Comparison of ENCODE assay signal across 8 mouse cellular contexts in genomic region chr3:51552841-51553496, GRCm38 (mm10). TPM values are rescaled to one million over a fixed set of nuclear protein-coding genes. Genes with fewer than 3 reads are reported as not detected.
DNase-seq lines count a peak whose midpoint lies in the region; ATAC-seq and TF ChIP-seq lines count a peak whose summit lies in the region.

No protein-coding gene starts in this region.

- no peak overlapping the region for H3K4me2 ChIP-seq in midbrain, embryonic 11.5 days
- peak overlapping the region; percentile 44 for H3K4me2 ChIP-seq in embryonic facial prominence, embryonic 14.5 days (ENCODE audit: low read depth, low read length)
- peak overlapping the region; percentile 60 for H3K4me2 ChIP-seq in intestine, postnatal 0 days (replicated peaks; ENCODE audit: low read depth)

- H3K9me3 ChIP-seq in midbrain, embryonic 10.5 days (replicated peaks), result no peaks in the 10 kb centered on the region
- H3K9me3 ChIP-seq in midbrain, embryonic 11.5 days (ENCODE audit: control insufficient read depth, low read length), result no peaks in the 10 kb centered on the region
- no peaks in the 10 kb centered on the region for H3K9me3 ChIP-seq in embryonic facial prominence, embryonic 14.5 days (ENCODE audit: control insufficient read depth, low read length)
- H3K9me3 ChIP-seq in intestine, postnatal 0 days (ENCODE audit: control insufficient read depth), result no peaks in the 10 kb centered on the region

- H3K27ac ChIP-seq in midbrain, embryonic 10.5 days (replicated peaks), result peak overlapping the region; percentile 33; the same call in 1 of the 2 replicates
- no peak overlapping the region for H3K27ac ChIP-seq in midbrain, embryonic 11.5 days (ENCODE audit: low read depth, low read length)
- peak overlapping the region; percentile 70 for H3K27ac ChIP-seq in embryonic facial prominence, embryonic 14.5 days (replicated peaks; ENCODE audit: low read depth, low read length)
- H3K27ac ChIP-seq in intestine, postnatal 0 days (ENCODE audit: low read depth, low read length), result peak overlapping the region; percentile 57
- H3K27ac ChIP-seq in olfactory bulb, adult 2 months (ENCODE audit: insufficient read depth, low read depth, low read length), result peak overlapping the region; percentile 79

- no peak for ATAC-seq in midbrain, embryonic 11.5 days (ENCODE audit: low FRiP score)
- ATAC-seq in embryonic facial prominence, embryonic 14.5 days (ENCODE audit: low read depth), result no peak
- ATAC-seq in intestine, postnatal 0 days, result peak; percentile 54

- no peak for DNase-seq in midbrain, embryonic 10.5 days (ENCODE audit: low spot score)
- DNase-seq in midbrain, embryonic 11.5 days (ENCODE audit: low spot score, missing footprints), result no peak
- peak; percentile 27 for DNase-seq in embryonic facial prominence, embryonic 14.5 days (ENCODE audit: low spot score)
- DNase-seq in layer of hippocampus, postnatal 10 days (ENCODE audit: low spot score in 2 of 2), result no peak
- no peak for DNase-seq in frontal cortex, postnatal 14 days (ENCODE audit: low spot score in 2 of 2)
- no peak for DNase-seq in ovary, postnatal 36 days (ENCODE audit: low spot score)

- TF ChIP-seq POLR2A in olfactory bulb, adult 2 months (IDR thresholded peaks at IDR 0.05; ENCODE audit: insufficient read depth, low read depth, low read length), result no peak

- peaks cover 33% of the 10 kb centered on the region for H3K36me3 ChIP-seq in midbrain, embryonic 10.5 days
- H3K36me3 ChIP-seq in midbrain, embryonic 11.5 days (ENCODE audit: control insufficient read depth, insufficient read depth, low read length), result no peaks in the 10 kb centered on the region
- peaks cover 18% of the 10 kb centered on the region for H3K36me3 ChIP-seq in embryonic facial prominence, embryonic 14.5 days (ENCODE audit: control insufficient read depth, insufficient read depth, low read length)
- H3K36me3 ChIP-seq in intestine, postnatal 0 days (ENCODE audit: control insufficient read depth, insufficient read depth), result 0 out of 2 replicates have a peak, but pooled peaks cover 10% of the 10 kb centered on the region

- no peak overlapping the region for H3K9ac ChIP-seq in midbrain, embryonic 11.5 days (ENCODE audit: low read length)
- H3K9ac ChIP-seq in embryonic facial prominence, embryonic 14.5 days (ENCODE audit: low read depth, low read length), result peak overlapping the region; percentile 20; the same call in 1 of the 2 replicates
- H3K9ac ChIP-seq in intestine, postnatal 0 days (ENCODE audit: low read depth, low read length), result no peak overlapping the region

- H3K27me3 ChIP-seq in midbrain, embryonic 10.5 days (ENCODE audit: low read depth, poor library complexity, severe bottlenecking), result no peaks in the 10 kb centered on the region
- no peaks in the 10 kb centered on the region for H3K27me3 ChIP-seq in midbrain, embryonic 11.5 days (ENCODE audit: control insufficient read depth, insufficient read depth, low read length)
- H3K27me3 ChIP-seq in embryonic facial prominence, embryonic 14.5 days (replicated peaks; ENCODE audit: control insufficient read depth, insufficient read depth, low read length), result no peaks in the 10 kb centered on the region
- no peaks in the 10 kb centered on the region for H3K27me3 ChIP-seq in intestine, postnatal 0 days (replicated peaks; ENCODE audit: control insufficient read depth, insufficient read depth, low read length)

- WGBS in midbrain, embryonic 10.5 days, result 67% methylated on average over 10 of the region's 10 CpGs
- WGBS in midbrain, embryonic 11.5 days, result 68% methylated on average over 10 of the region's 10 CpGs
- 28% methylated on average over 10 of the region's 10 CpGs for WGBS in embryonic facial prominence, embryonic 14.5 days
- WGBS in intestine, postnatal 0 days, result 37% methylated on average over 10 of the region's 10 CpGs
- 27% methylated on average over 10 of the region's 10 CpGs for WGBS in olfactory bulb, adult 2 months

- H3K4me3 ChIP-seq in midbrain, embryonic 10.5 days, result no peak overlapping the region
- H3K4me3 ChIP-seq in midbrain, embryonic 11.5 days (ENCODE audit: low read depth, low read length), result no peak overlapping the region
- 0 out of 2 replicates have a peak overlapping the region, but pooled peaks have one; percentile 7 for H3K4me3 ChIP-seq in embryonic facial prominence, embryonic 14.5 days (ENCODE audit: low read depth, low read length)
- peak overlapping the region; percentile 18; the same call in 1 of the 2 replicates for H3K4me3 ChIP-seq in intestine, postnatal 0 days (ENCODE audit: low read depth, low read length)
- H3K4me3 ChIP-seq in olfactory bulb, adult 2 months (ENCODE audit: insufficient read depth, low read depth, low read length), result no peak overlapping the region

- no peak for TF ChIP-seq CTCF in intestine, postnatal 0 days (IDR thresholded peaks at IDR 0.05; ENCODE audit: low read depth)
- TF ChIP-seq CTCF in olfactory bulb, adult 2 months (IDR thresholded peaks at IDR 0.05; ENCODE audit: insufficient read depth, low read depth, low read length), result no peak

- H3K4me1 ChIP-seq in midbrain, embryonic 10.5 days, result peaks cover 39% of the 10 kb centered on the region
- H3K4me1 ChIP-seq in midbrain, embryonic 11.5 days (ENCODE audit: control insufficient read depth, insufficient read depth, low read length), result peaks cover 3% of the 10 kb centered on the region
- H3K4me1 ChIP-seq in embryonic facial prominence, embryonic 14.5 days (ENCODE audit: control insufficient read depth, insufficient read depth, low read length), result peaks cover 12% of the 10 kb centered on the region
- H3K4me1 ChIP-seq in intestine, postnatal 0 days (replicated peaks; ENCODE audit: control insufficient read depth, insufficient read depth, low read length), result peaks cover 3% of the 10 kb centered on the region; the same call in 1 of the 2 replicates
- H3K4me1 ChIP-seq in olfactory bulb, adult 2 months (ENCODE audit: control insufficient read depth, insufficient read depth, low read length), result peaks cover 39% of the 10 kb centered on the region

RNA-seq across cellular contexts. Expression of gene Setd7, which starts 7.7 kb away (rescaled TPM):
- 2.8 TPM in 2 replicates for polyA plus RNA-seq in midbrain, embryonic 10.5 days (2016; fragmentation: Nextera tagmentation; extraction: Ambion mirVana)
- polyA plus RNA-seq in midbrain, embryonic 11.5 days (2014; fragmentation: Nextera tagmentation; extraction: Ambion mirVana), result 3.4 and 3.8 TPM in 2 replicates
- 6.2 and 7.3 TPM in 2 replicates for polyA plus RNA-seq in embryonic facial prominence, embryonic 14.5 days (2014; fragmentation: Nextera tagmentation; extraction: Ambion mirVana)
- 1.6 and 1.9 TPM in 2 replicates for polyA plus RNA-seq in intestine, postnatal 0 days (2015; fragmentation: Nextera tagmentation; extraction: Ambion mirVana)
- 388 TPM in 1 of 2 replicates, not detected in the other for polyA plus RNA-seq in olfactory bulb, adult 2 months (2012; ENCODE audit: insufficient read depth, insufficient read length, low replicate concordance, missing spikeins)
- total RNA-seq in layer of hippocampus, postnatal 10 days (2021), result 10 to 100 TPM; 56.2 to 62.3 TPM

Comparison
In these comparisons a context has a peak if more than half of its experiments do, and no peak if none do; other contexts are left out.
1. H3K4me3 ChIP-seq: peak in embryonic facial prominence, embryonic 14.5 days (single experiment) and intestine, postnatal 0 days (single experiment); none in midbrain, embryonic 10.5 days (single experiment), midbrain, embryonic 11.5 days (single experiment) and olfactory bulb, adult 2 months (single experiment).